Mouse (Mus musculus) layer of hippocampus, postnatal 10 days (tissue): ENCODE measurements around the gene Cluh. TPM values are rescaled to one million over a fixed set of nuclear protein-coding genes. Genes with fewer than 3 reads are reported as not detected.

ENCODE experiments used
- DNase-seq, 2 experiments: peaks; one replicate each; pipeline ENCODE4 v3.0.0; 2021; ENCODE audit warnings: low spot score in 2 of 2
- long read RNA-seq: library from polyadenylated mRNA; stranded (forward); transcript quantifications from one replicate; pipeline ENCODE4 v2.0.0, GENCODE M21; 2023
- total RNA-seq, 2 experiments: library from RNA; stranded (reverse); gene quantifications; 2 replicates each; pipeline ENCODE4 v1.2.3; 2021

The Cluh gene
- total RNA-seq, result 10 to 100 TPM; 68.2 to 74.1 TPM
- long read RNA-seq, full-length matches to known transcripts, result 4 of 32 reads
- long read RNA-seq, partial matches to known transcripts, result 25 of 32 reads
- long read RNA-seq, other reads (novel, unspliced or antisense), result 3 of 32 reads

GRCm38 (mm10) chr11:74649095-74649646 lies at the start of gene Cluh:
TSS of gene Cluh (plus strand) at chr11:74649495.
- peak; percentile 96 to 98 for DNase-seq

- DNase-seq, result no peak
These were observed 47.0 kb upstream of the Cluh start for GRCm38 (mm10) chr11:74602286-74602685.

- no peak for DNase-seq
These were observed 39.2 kb upstream of the Cluh start for GRCm38 (mm10) chr11:74610068-74610467.

DNA sequence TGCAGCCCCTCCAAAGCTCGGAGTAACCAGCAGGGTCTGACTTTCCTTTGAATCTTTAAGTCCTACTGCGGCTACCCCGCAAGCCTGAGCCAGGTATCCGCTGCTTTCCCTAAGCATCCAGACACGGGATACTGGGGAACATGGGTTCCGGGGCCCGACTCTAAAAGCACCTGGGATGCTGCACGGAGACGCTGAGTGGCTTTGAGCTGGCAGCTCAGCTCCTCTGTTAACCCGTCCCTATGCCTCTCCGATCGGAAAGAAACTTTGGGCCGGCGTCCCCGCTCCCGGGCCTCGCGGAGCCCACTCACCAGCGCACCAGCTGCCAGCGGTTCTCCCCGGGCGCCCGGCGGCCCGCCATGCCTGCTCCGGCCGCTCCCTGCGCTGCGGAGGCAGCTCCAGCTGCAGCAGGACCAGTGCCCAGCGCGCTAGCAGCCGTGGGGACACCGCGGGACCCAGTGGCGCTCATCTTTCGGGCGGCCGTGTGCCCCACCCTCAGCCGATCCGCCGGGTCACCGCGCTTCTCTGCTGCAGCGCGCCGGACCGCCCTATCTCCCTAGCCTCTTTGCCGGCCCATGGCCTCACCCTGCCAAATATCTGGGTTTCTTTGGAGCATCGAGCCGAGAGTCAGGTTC lies 38.6 kb upstream of the Cluh start, which contains the start of gene Rap1gap2:
TSS of gene Rap1gap2 (minus strand) at position 371 of the 632 bp plus-strand sequence.
- peak in 1 of 2 experiments; percentile 27 for DNase-seq

- no peak for DNase-seq
These were observed 37.9 kb upstream of the Cluh start for GRCm38 (mm10) chr11:74611437-74611836.

- no peak for DNase-seq
These were observed 35.9 kb upstream of the Cluh start for GRCm38 (mm10) chr11:74613428-74613827.

- DNase-seq, result no peak
These were observed 33.7 kb upstream of the Cluh start for GRCm38 (mm10) chr11:74615571-74615970.

GRCm38 (mm10) chr11:74619201-74619955 lies 29.9 kb upstream of the Cluh start, which contains the start of gene Ccdc92b:
TSS of gene Ccdc92b (plus strand) at chr11:74619605.
- peak; percentile 83 to 88 for DNase-seq

- DNase-seq, result no peak
These were observed 29.4 kb upstream of the Cluh start for GRCm38 (mm10) chr11:74619956-74620300.

GRCm38 (mm10) chr11:74621974-74622669 lies 27.2 kb upstream of the Cluh start:
- no peak for DNase-seq

DNA sequence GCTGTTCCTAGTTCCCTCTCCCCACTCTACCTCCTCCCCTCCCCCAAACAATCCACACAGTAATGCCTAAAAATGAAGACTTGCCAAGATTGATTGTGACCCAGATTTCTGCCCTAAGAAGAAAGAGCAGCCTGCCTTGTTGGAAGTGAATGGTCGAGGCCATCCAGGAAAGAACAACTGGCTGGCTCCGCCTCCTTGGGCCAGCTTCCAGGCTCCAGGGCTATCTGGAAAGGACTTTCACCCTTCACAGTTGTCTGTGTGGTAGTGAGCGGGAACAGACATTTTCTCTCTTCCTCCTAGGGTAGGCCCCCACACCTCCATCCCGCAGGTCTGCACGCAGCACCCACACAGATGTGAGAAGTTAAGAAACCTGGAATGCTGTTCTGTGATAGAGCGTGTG lies 25.6 kb upstream of the Cluh start:
- no peak for DNase-seq

GRCm38 (mm10) chr11:74625333-74625732 lies 24.0 kb upstream of the Cluh start:
- DNase-seq, result no peak

GRCm38 (mm10) chr11:74627481-74627880 lies 21.8 kb upstream of the Cluh start:
- no peak for DNase-seq

- no peak for DNase-seq
These were observed 17.2 kb upstream of the Cluh start for GRCm38 (mm10) chr11:74631880-74632789.

DNA sequence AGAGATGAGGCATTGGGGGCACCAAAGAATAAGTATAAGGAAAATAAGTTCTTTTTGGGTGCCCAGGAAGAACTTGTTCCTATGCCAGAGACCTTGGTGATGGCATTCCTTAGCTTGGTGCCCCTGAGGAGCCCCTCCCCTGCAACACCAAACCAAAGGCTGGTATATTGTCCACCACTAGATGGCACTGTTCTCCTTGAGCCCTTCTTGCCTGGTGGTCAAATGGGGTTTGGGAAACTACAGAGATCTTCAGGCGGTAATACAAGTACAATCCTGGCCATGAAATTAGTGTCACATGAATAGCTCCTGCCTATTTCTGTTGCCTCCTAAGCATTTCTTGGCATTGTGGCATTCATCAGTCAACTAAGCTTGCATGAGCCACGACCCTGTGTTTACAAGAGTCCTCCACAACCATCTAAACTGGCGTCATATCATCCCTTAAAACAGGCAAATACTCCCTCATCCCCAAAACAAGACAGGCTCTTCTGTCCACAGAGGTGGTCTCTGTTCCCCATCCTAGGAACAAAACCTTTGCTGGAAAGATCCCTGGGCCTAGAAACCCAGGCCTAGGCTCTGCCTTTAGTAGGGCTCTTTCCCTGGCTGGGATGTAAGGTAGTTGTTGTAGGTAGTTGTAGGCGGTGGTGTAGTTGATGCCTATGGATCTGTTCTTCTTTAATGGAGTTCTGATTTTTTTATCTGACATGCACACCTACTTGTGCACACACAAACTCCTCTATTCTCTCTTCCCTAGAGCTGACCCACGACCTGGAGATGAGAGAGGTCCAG lies 14.6 kb upstream of the Cluh start:
- peak; percentile 72 to 76 for DNase-seq

DNA sequence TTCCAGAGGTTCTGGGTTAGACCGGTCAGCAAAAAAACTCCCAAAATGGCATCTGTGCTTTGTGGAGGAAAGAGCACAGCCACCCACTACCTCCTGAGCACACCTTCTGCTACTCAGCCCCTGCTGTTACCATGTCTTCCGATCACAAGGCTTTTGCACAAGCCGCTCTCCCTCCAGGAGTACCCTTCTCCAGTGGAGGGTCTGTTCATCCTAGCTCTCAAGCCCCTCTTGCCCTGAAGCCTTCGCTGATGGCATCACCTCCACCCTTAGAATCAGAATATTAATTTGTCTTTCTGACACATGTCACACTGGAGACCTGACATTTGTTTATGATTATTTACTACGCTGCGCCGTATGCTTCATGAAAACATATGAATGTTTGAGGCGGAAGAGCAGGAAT lies 11.8 kb upstream of the Cluh start:
- DNase-seq, result no peak

DNA sequence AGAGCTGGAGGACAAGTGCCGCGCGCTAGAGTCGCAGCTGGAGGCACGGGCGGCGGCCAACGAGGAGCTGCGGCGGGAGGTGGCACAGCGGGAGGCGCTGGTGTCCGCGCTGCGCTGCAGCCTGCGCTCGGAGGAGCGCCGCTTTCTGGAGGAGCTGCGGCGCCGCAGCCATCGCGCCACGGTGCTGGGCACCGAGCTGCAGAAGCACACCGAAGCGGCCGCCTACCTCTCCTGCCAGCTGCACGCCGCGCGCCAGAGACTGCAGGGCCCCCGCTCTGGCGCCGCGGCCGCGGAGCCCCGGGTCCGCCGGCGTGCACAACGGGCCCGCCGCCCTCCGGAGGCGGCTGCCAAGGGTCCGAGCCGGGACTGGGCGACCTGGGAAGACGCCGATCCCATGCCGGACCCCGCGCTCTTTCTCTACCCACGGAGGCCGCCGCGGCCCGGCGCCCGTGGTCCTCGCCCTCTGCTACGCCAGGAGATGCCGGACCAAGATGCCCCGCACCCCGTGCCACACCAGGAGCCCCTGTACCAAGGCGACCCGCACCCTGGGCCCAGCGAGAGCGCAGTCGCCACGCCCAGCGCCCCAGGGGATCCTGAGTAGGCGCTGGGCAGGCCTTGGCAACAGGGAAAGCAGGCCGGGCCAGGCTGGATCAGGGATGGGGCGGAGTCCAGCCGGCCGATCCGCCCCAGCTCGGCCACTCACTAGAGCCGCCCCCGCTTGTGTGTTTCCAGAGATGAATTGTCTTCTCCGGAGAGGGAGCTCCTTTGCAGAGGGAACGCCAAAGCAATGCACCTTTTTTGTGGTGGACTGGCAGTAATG lies 11.1 kb upstream of the Cluh start:
- peak; percentile 56 to 72 for DNase-seq

GRCm38 (mm10) chr11:74638791-74639411 lies 10.4 kb upstream of the Cluh start:
- no peak for DNase-seq
